Mouse (Mus musculus): ENCODE measurements around the gene Plekhh3. TPM values are rescaled to one million over a fixed set of nuclear protein-coding genes. Genes with fewer than 3 reads are reported as not detected.
"Not testable (repeated sequence)": the region's sequence is repeated elsewhere in the genome, so short reads cannot be mapped to it uniquely, and the experiment has no call there.

Plekhh3 gene
- polyA plus RNA-seq, 1 experiment from 2014 or later = 9.3 TPM

DNA sequence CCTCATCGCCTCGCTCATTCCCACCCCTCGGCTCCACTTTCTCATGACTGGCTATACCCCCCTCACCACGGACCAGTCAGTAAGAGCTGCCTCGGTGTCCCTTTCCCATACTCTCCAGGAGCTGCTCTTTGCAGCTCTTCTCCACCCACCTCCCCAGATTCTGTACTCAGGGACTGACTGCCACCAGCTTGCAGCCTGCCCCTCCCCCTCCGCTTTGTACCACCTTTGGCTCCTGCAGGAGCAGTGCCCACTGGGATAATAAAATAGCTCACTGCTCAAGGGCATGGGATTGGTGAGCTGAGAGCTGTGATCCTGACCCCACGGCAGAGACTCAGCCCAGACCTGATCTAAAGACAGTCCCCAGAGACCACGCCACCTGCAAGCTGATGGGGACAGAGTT is 46.7 kb downstream of the Plekhh3 start:
- ATAC-seq = not testable (repeated sequence)
- WGBS = 97% methylated on average over 8 of the region's 8 CpGs

DNA sequence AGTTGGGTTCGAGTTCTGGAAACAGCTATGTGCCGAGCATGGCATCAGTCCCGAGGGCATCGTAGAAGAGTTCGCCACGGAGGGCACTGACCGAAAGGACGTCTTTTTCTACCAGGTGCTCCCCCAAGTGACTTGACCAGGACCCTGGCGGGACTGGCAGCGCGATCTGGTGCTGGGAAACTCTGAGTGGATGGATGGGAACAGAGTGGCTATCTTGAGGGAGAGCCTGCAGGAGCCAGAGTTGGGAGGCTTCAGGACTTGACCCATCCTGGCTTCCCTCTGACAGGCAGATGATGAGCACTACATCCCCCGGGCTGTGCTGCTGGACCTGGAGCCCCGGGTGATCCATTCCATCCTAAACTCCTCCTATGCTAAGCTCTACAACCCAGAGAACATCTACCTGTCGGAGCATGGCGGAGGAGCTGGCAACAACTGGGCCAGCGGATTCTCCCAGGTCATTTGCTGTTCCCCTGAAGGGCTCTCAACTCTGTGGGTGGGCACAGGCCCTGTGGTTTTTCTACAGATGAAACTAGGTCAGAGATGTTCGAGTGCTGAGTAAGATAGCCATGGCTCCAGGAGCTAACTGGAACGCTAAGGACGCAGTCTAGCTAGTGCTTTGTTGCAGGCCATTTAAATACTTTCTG is 50.5 kb downstream of the Plekhh3 start:
- H3K9ac ChIP-seq (ENCODE audit: low read depth, low read length) = peak overlapping the region; percentile 73
- WGBS = 20% methylated on average over 19 of the region's 19 CpGs

More for the DNA sequence above, 46.7 kb downstream of the Plekhh3 start:
- not testable (repeated sequence) for H3K9ac ChIP-seq (ENCODE audit: low read depth, low read length); H3K27ac ChIP-seq (ENCODE audit: low read depth, low read length); H3K4me1 ChIP-seq (ENCODE audit: control insufficient read depth, insufficient read depth, low read depth, low read length); H3K4me2 ChIP-seq (ENCODE audit: low read length); H3K4me3 ChIP-seq (ENCODE audit: low read length); H3K9me3 ChIP-seq (ENCODE audit: control insufficient read depth, low read length); H3K27me3 ChIP-seq (replicated peaks; ENCODE audit: control insufficient read depth, insufficient read depth, low read length)
- peaks cover 12% of the 10 kb centered on the region for H3K36me3 ChIP-seq (ENCODE audit: control insufficient read depth, insufficient read depth, low read length)

DNA sequence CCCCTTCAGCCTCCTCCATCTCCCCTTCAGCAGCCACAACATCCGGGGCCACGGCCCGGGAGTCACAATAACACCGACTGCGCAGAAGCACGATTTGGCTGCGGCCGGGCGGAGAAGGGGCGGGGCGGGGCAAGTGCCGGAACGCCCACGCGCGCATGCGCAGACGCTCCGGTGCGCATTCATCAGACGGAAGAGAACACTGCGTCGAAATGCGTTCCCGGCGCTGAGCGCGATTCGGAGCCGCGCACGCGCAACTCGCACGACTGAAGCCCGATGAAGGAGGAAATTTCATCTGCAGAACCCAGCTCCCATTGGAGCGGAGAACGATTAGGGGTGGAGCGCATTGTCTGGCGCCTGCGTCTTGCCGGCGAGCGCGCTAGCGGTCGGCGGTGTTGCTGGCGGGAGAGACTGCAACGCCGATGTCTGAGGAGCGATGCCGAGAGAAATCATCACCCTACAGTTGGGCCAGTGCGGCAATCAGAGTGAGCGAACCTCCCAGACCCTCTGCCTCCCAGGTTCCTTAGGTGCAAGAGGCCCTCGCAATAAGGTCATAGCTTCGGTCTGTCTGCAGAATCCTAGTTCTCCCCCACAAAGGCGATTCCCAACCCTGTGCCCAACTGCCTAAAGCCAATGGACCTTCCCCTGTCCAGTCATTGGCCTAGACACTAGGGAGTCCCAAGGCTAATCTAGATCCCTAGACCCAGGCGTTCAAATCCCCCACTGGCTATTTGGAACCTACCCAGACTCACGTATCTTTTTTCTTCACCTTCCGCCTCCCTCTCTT is 51.2 kb downstream of the Plekhh3 start, which contains the start of the genes Retreg3 and Tubg1:
Retreg3 (minus strand) TSS at position 133 of the 784 bp plus-strand sequence.
Tubg1 (plus strand) TSS at position 178 of the 784 bp plus-strand sequence.
- Histone ChIP-seq H3K9me3 (ENCODE audit: control insufficient read depth, low read length) (no peaks in the 10 kb centered on the region), H3K36me3 (ENCODE audit: control insufficient read depth, insufficient read depth, low read length) (no peaks in the 10 kb centered on the region; the same call in none of the 2 replicates), H3K27me3 (replicated peaks; ENCODE audit: control insufficient read depth, insufficient read depth, low read length) (no peaks in the 10 kb centered on the region), H3K4me2 (ENCODE audit: low read length) (peak within 1 kb of the TSS; percentile 95), H3K27ac (ENCODE audit: low read depth, low read length) (peak within 1 kb of the TSS; percentile 93), H3K4me1 (ENCODE audit: control insufficient read depth, insufficient read depth, low read depth, low read length) (peaks cover 32% of the 10 kb centered on the region), H3K9ac (ENCODE audit: low read depth, low read length) (peak within 1 kb of the TSS; percentile 99), H3K4me3 (ENCODE audit: low read length) (peak within 1 kb of the TSS; percentile 99)
- under 1% methylated on average over 61 of the region's 61 CpGs for WGBS
- ATAC-seq = peak; percentile 97

More for the DNA sequence above, 50.5 kb downstream of the Plekhh3 start:
- Histone ChIP-seq H3K27me3 (replicated peaks; ENCODE audit: control insufficient read depth, insufficient read depth, low read length) (no peaks in the 10 kb centered on the region), H3K4me2 (ENCODE audit: low read length) (peak overlapping the region; percentile 88), H3K36me3 (ENCODE audit: control insufficient read depth, insufficient read depth, low read length) (no peaks in the 10 kb centered on the region; the same call in none of the 2 replicates), H3K27ac (ENCODE audit: low read depth, low read length) (peak overlapping the region; percentile 88), H3K9me3 (ENCODE audit: control insufficient read depth, low read length) (no peaks in the 10 kb centered on the region), H3K4me1 (ENCODE audit: control insufficient read depth, insufficient read depth, low read depth, low read length) (peaks cover 28% of the 10 kb centered on the region), H3K4me3 (ENCODE audit: low read length) (peak overlapping the region; percentile 99)
- no peak for ATAC-seq

DNA sequence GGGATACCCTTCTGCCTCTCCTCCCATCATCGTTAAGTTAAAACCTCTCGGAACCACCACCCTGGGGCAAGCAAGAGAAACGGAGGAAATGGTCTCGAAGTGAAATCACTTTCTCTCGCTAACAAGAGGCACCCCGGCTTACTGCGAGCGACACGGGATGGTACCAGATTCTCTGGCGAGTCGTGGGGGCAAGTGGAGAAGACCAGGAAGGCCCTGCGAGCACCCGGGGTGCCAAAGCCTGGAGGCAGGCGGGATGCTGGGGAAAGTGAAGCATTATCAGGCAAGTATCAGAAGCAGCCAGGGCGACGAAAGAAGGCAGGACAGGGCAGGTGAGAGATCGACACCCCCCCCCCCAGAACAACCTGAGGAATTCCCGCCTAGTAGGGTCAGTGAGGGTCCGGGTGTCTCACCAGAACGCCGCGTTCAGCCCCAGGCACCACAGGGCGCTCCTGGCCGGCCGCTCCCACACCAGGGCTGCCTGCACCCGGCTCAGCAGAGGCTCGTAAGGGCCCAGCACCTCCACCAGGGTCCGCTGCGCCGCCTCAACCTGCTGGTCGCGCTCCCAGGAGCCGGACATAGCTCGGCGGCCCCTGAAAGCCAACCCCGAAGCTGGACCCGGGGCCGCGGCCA is 51.9 kb downstream of the Plekhh3 start:
- Histone ChIP-seq H3K9ac (ENCODE audit: low read depth, low read length) (peak overlapping the region; percentile 99), H3K4me3 (ENCODE audit: low read length) (peak overlapping the region; percentile 99), H3K36me3 (ENCODE audit: control insufficient read depth, insufficient read depth, low read length) (no peaks in the 10 kb centered on the region; the same call in none of the 2 replicates), H3K27me3 (replicated peaks; ENCODE audit: control insufficient read depth, insufficient read depth, low read length) (no peaks in the 10 kb centered on the region), H3K4me2 (ENCODE audit: low read length) (peak overlapping the region; percentile 95), H3K27ac (ENCODE audit: low read depth, low read length) (peak overlapping the region; percentile 93), H3K9me3 (ENCODE audit: control insufficient read depth, low read length) (no peaks in the 10 kb centered on the region), H3K4me1 (ENCODE audit: control insufficient read depth, insufficient read depth, low read depth, low read length) (peaks cover 32% of the 10 kb centered on the region)
- peak; percentile 74 for ATAC-seq
- under 1% methylated on average over 36 of the region's 39 CpGs for WGBS

GRCm38 (mm10) chr11:101118105-101118504 is 53.0 kb downstream of the Plekhh3 start:
- Histone ChIP-seq H3K4me1 (ENCODE audit: control insufficient read depth, insufficient read depth, low read depth, low read length) (peaks cover 32% of the 10 kb centered on the region), H3K9me3 (ENCODE audit: control insufficient read depth, low read length) (no peaks in the 10 kb centered on the region), H3K9ac (ENCODE audit: low read depth, low read length) (peak overlapping the region; percentile 99), H3K36me3 (ENCODE audit: control insufficient read depth, insufficient read depth, low read length) (no peaks in the 10 kb centered on the region; the same call in 1 of the 2 replicates), H3K4me3 (ENCODE audit: low read length) (peak overlapping the region; percentile 99; the same call in 1 of the 2 replicates), H3K27me3 (replicated peaks; ENCODE audit: control insufficient read depth, insufficient read depth, low read length) (no peaks in the 10 kb centered on the region), H3K4me2 (ENCODE audit: low read length) (peak overlapping the region; percentile 95), H3K27ac (ENCODE audit: low read depth, low read length) (no peak overlapping the region)
- no peak for ATAC-seq
- WGBS = 57% methylated on average over 4 of the region's 4 CpGs

DNA sequence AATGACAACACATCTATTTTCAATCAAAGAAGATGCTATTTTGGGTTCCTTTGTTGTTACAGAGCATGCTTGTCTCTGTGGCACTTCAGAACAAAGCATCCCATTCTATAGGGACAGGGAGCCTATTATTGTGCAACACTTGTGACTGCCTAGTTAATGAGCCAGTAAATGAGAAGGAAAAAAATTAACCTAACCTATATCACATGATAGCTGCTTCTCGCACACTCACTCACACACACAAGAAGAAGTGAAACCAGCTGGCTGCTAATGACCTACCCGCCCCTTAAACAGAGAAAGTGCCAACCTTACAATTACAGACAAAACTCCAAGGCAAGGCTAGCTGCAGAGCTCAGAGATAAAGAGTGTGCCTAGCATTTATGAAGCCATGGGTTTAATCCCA is 55.6 kb downstream of the Plekhh3 start:
- WGBS = 35% methylated on average over 2 of the region's 2 CpGs
- Histone ChIP-seq H3K4me2 (ENCODE audit: low read length) (no peak overlapping the region), H3K4me3 (ENCODE audit: low read length) (no peak overlapping the region), H3K9ac (ENCODE audit: low read depth, low read length) (no peak overlapping the region), H3K36me3 (ENCODE audit: control insufficient read depth, insufficient read depth, low read length) (no peaks in the 10 kb centered on the region), H3K27ac (ENCODE audit: low read depth, low read length) (no peak overlapping the region; the same call in 1 of the 2 replicates), H3K27me3 (replicated peaks; ENCODE audit: control insufficient read depth, insufficient read depth, low read length) (no peaks in the 10 kb centered on the region), H3K9me3 (ENCODE audit: control insufficient read depth, low read length) (no peaks in the 10 kb centered on the region), H3K4me1 (ENCODE audit: control insufficient read depth, insufficient read depth, low read depth, low read length) (peaks cover 24% of the 10 kb centered on the region)
- ATAC-seq = no peak

Small RNA genes within 50 kb of the gene (microRNA-seq; reads per million reads assigned to microRNA genes)
- gene Gm27626 = not detected

Other genes starting within 250 kb of the Plekhh3 start
- gene Stat3, start 231.8 kb downstream of the Plekhh3 start, polyA plus RNA-seq (2015; fragmentation: Nextera tagmentation; extraction: Ambion mirVana) = 49.2 and 49.5 TPM in 2 replicates
- gene Cavin1, start 200.5 kb downstream of the Plekhh3 start, polyA plus RNA-seq (2015; fragmentation: Nextera tagmentation; extraction: Ambion mirVana) = 47.0 and 61.8 TPM in 2 replicates
- gene Atp6v0a1, start 161.9 kb downstream of the Plekhh3 start, polyA plus RNA-seq (2015; fragmentation: Nextera tagmentation; extraction: Ambion mirVana) = 175 and 179 TPM in 2 replicates
- gene Naglu, start 101.3 kb downstream of the Plekhh3 start, polyA plus RNA-seq (2015; fragmentation: Nextera tagmentation; extraction: Ambion mirVana) = 13.8 and 13.9 TPM in 2 replicates
- 0.26 and 0.50 TPM in 2 replicates for gene Hsd17b1, start 92.9 kb downstream of the Plekhh3 start, polyA plus RNA-seq (2015; fragmentation: Nextera tagmentation; extraction: Ambion mirVana)
- 42.5 and 45.9 TPM in 2 replicates for gene Coasy, start 88.8 kb downstream of the Plekhh3 start, polyA plus RNA-seq (2015; fragmentation: Nextera tagmentation; extraction: Ambion mirVana)
- gene Mlx, start 84.1 kb downstream of the Plekhh3 start, polyA plus RNA-seq (2015; fragmentation: Nextera tagmentation; extraction: Ambion mirVana) = 91.5 and 101 TPM in 2 replicates
- gene Psmc3ip, start 75.9 kb downstream of the Plekhh3 start, polyA plus RNA-seq (2015; fragmentation: Nextera tagmentation; extraction: Ambion mirVana) = 17.9 and 19.0 TPM in 2 replicates
- gene Retreg3, start 51.5 kb downstream of the Plekhh3 start, polyA plus RNA-seq (2015; fragmentation: Nextera tagmentation; extraction: Ambion mirVana) = 22.8 and 24.3 TPM in 2 replicates
- 79.6 and 80.2 TPM in 2 replicates for gene Tubg1, start 51.4 kb downstream of the Plekhh3 start, polyA plus RNA-seq (2015; fragmentation: Nextera tagmentation; extraction: Ambion mirVana)
- gene Tubg2, start 15.4 kb downstream of the Plekhh3 start, polyA plus RNA-seq (2015; fragmentation: Nextera tagmentation; extraction: Ambion mirVana) = 56.9 and 60.3 TPM in 2 replicates
- 8.7 and 11.2 TPM in 2 replicates for gene Cntnap1, start 828 bp downstream of the Plekhh3 start, polyA plus RNA-seq (2015; fragmentation: Nextera tagmentation; extraction: Ambion mirVana)
- 0.32 and 0.60 TPM in 2 replicates for gene Ccr10, start 4.1 kb upstream of the Plekhh3 start, polyA plus RNA-seq (2015; fragmentation: Nextera tagmentation; extraction: Ambion mirVana)
- gene Ezh1, start 55.1 kb upstream of the Plekhh3 start, polyA plus RNA-seq (2015; fragmentation: Nextera tagmentation; extraction: Ambion mirVana) = 30.0 and 32.4 TPM in 2 replicates
- gene Ramp2, start 74.7 kb upstream of the Plekhh3 start, polyA plus RNA-seq (2015; fragmentation: Nextera tagmentation; extraction: Ambion mirVana) = 100 and 108 TPM in 2 replicates
- gene Vps25, start 82.4 kb upstream of the Plekhh3 start, polyA plus RNA-seq (2015; fragmentation: Nextera tagmentation; extraction: Ambion mirVana) = 128 and 131 TPM in 2 replicates
- 7.2 and 7.3 TPM in 2 replicates for gene Wnk4, start 89.2 kb upstream of the Plekhh3 start, polyA plus RNA-seq (2015; fragmentation: Nextera tagmentation; extraction: Ambion mirVana)
- gene Cntd1, start 107.7 kb upstream of the Plekhh3 start, polyA plus RNA-seq (2015; fragmentation: Nextera tagmentation; extraction: Ambion mirVana) = 0.83 and 1.0 TPM in 2 replicates
- gene Coa3, start 107.8 kb upstream of the Plekhh3 start, polyA plus RNA-seq (2015; fragmentation: Nextera tagmentation; extraction: Ambion mirVana) = 226 and 232 TPM in 2 replicates
- 175 and 182 TPM in 2 replicates for gene Becn1, start 130.9 kb upstream of the Plekhh3 start, polyA plus RNA-seq (2015; fragmentation: Nextera tagmentation; extraction: Ambion mirVana)
- 106 and 117 TPM in 2 replicates for gene Psme3, start 144.9 kb upstream of the Plekhh3 start, polyA plus RNA-seq (2015; fragmentation: Nextera tagmentation; extraction: Ambion mirVana)
- 0.93 and 2.1 TPM in 2 replicates for gene Aoc2, start 153.7 kb upstream of the Plekhh3 start, polyA plus RNA-seq (2015; fragmentation: Nextera tagmentation; extraction: Ambion mirVana)
- gene Aoc3, start 159.3 kb upstream of the Plekhh3 start, polyA plus RNA-seq (2015; fragmentation: Nextera tagmentation; extraction: Ambion mirVana) = 0.15 and 0.29 TPM in 2 replicates
- gene G6pc, start 196.2 kb upstream of the Plekhh3 start, polyA plus RNA-seq (2015; fragmentation: Nextera tagmentation; extraction: Ambion mirVana) = not detected in 2 replicates
- 93.5 and 98.6 TPM in 2 replicates for gene Aarsd1, start 246.3 kb upstream of the Plekhh3 start, polyA plus RNA-seq (2015; fragmentation: Nextera tagmentation; extraction: Ambion mirVana)

Measured in hindbrain, embryonic 16.5 days (tissue).